Mouse (Mus musculus) testis, postnatal 14 days (tissue): ENCODE data around the gene Clmn.
"Not testable (repeated sequence)": the region's sequence is repeated elsewhere in the genome, so short reads cannot be mapped to it uniquely, and the experiment has no call there.

Source experiments
- DNase-seq: peaks from one replicate; pipeline ENCODE4 v3.0.0; 2021; ENCODE audit warnings: low spot score

Clmn gene

DNA sequence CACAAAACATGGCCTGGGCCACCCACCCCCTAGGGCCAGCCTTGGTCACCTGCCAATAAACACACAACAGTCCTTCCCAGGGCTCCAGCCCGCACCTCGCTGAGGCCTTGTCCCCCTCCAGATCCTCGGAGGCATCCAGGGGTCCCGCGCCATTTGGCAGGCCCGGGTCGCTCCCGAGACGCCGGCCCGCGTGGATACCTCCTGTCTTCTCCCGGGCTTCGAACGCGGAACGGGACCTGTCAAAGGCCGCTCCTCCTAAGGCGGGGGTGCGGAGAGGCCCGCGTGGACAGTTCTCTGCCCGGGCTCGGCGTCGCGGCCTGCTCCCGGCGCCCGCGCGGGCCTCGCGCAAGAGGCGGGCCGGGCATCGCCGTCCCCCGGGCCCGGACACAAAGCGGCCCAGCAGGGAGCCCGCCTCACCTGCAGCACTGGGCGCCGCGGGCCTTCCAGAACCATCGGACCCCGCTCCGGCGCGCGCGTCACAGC, 113.5 kb downstream of the Clmn start:
- peak; percentile 71 for DNase-seq

DNA sequence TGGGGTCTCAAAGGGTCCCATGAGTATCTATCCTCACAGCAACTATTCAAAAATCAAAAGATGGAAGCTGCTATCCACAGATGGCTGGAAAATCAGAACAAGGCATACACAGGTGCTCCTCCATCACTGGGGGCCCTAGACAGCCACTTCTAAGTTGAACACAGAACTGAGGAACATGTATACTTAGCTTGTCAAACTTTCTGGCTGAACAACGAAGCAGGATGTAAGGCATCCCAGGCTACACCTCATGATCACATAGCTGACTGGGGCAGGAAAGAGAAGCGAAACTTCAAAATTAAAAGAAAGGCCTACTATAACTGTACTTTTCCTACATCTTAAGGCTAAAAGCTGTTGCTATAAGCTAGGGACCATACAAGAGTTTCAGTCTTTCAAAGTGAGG, 115.9 kb downstream of the Clmn start:
- DNase-seq, result no peak

GRCm38 (mm10) chr12:104747252-104747651, 117.6 kb downstream of the Clmn start:
- DNase-seq, result no peak

GRCm38 (mm10) chr12:104746601-104747000, 118.3 kb downstream of the Clmn start:
- no peak for DNase-seq

- no peak for DNase-seq
Observed at GRCm38 (mm10) chr12:104743687-104744086, 121.2 kb downstream of the Clmn start.

- no peak for DNase-seq
Observed at GRCm38 (mm10) chr12:104742247-104742646, 122.6 kb downstream of the Clmn start.

GRCm38 (mm10) chr12:104740841-104741787, 123.8 kb downstream of the Clmn start:
- no peak for DNase-seq

DNA sequence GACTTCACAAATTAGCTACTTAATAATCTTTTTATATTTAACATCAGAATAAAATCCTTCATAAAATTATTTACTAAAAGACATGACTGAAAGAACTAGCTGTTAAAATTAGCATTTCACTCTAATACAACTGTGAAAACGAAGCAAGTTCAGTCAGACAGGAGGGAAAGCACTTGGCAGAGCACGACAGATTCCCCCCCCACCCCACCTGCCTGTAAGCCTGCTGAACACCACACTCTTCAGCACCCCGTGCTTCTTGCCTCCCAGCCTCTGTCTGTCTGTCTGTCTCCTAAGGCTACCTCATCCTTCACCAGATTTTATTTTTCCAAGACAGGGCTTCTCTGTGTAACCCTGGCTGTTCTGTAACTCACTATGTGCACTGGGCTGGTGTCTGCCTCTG, 125.9 kb downstream of the Clmn start:
- no peak for DNase-seq

DNA sequence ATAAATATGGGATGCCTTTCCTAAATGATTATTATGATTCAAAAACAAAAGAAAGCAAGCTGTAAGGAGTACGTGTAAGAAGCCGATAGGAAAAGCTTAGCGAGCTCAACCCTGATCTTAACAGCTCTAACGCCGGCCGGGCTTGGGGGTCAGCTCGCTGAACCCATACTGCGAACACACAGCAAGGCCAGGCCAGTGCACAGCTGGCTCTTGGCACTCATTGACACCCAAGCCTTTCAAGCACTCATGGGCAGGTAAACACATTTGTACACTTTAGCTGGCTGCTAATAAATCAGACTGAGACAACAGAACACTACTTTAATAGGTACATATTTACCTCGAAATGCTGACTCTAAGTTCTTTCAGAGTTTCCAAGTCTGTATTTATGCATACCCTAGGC, 126.4 kb downstream of the Clmn start:
- no peak for DNase-seq

GRCm38 (mm10) chr12:104737666-104738065, 127.2 kb downstream of the Clmn start:
- DNase-seq, result no peak

- DNase-seq, result no peak
Observed at GRCm38 (mm10) chr12:104735993-104736395, 128.9 kb downstream of the Clmn start.

- DNase-seq, result no peak
Observed at GRCm38 (mm10) chr12:104733165-104733564, 131.7 kb downstream of the Clmn start.

GRCm38 (mm10) chr12:104731782-104732181, 133.1 kb downstream of the Clmn start:
- no peak for DNase-seq

DNA sequence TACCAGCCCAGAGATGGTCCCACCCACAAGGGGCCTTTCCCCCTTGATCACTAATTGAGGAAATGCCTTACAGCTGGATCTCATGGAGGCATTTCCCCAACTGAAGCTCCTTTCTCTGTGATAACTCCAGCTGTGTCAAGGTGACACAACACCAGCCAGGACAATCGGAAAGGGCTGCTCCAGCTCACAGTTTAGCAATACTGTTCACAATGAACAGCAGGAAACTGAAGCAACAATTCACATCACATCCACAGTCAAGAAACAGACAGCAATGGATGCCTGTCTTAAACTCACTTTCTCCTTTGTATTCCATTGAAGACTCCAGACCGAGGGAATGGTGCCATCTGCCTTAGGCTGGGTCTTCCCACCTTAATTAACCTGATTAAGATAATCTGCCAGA, 138.4 kb downstream of the Clmn start:
- not testable (repeated sequence) for DNase-seq

DNA sequence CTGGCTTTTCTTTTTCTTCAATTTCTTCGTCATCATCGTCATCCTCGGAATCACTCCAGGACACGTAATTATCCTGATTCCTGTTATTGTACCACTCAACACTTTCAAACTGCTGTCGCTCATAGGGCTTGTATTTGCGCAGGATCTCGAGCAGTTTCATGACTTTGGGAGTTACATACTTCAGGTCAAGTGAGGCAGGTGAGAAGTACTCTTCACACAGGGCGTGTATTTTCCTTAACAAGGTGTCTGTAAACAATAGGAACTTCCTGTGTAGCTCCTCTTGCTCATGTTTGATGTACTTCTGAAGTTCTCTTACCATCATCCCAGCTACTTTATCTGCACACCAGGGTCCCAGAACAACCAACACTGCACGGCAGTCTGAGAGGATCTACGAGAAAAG, 142.8 kb downstream of the Clmn start:
- no peak for DNase-seq

DNA sequence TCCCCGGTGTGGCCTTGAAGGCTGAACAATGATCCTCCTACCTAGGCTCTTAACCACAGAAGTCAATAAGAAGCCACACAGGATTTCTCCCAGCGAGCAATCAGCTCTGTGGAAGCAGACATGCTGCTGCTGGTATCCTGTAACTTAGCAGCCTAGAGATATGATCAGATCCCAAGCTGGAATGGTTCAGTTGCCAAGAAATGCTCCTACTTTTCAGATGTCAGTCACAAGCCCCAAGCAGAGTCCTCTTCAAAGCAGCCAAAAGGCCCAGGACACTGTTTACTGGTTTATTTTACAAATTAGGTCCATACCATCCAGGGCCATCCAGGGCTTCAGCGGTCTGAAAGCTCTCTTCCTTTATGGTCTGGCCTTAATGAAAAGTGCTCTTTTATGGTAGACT, 143.9 kb downstream of the Clmn start:
- no peak for DNase-seq

- no peak for DNase-seq
Observed at GRCm38 (mm10) chr12:104718956-104719355, 145.9 kb downstream of the Clmn start.

- DNase-seq, result no peak
Observed at GRCm38 (mm10) chr12:104716409-104716808, 148.5 kb downstream of the Clmn start.

DNA sequence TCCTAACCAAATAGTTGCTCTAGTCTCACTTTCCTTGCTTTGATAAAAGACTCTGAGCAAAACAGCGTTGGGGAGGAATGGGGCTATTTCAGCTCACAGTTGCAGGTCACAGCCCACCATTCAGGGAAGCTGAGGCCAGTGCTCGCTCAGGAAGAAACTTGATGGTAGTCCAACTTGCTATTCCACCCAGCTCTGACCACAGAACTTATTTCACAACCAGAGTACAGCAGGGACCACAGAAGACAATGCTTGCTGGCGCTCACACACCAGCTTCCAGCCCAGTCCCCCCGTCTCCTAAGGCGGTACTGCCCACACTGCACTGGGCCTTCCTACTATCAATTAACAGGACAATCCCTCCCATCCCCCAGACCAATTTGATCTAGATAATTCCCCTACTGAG, 149.4 kb downstream of the Clmn start:
- DNase-seq, result no peak
